Mouse (Mus musculus) stomach, embryonic 14.5 days (tissue): ENCODE data around the gene Fam19a2. TPM values are rescaled to one million over a fixed set of nuclear protein-coding genes. Genes with fewer than 3 reads are reported as not detected.

Experiments used
- ATAC-seq: fragments of 200-750 bp; cut with Nextera tagmentation; 2 replicates; pipeline ENCODE4 v1.8.0; 2017; ENCODE audit warnings: low read depth, moderate TSS enrichment; ENCODE audit not compliant: insufficient number of reproducible peaks, insufficient read depth, low FRiP score
- H3K27ac ChIP-seq: fragments of 300-500 bp; sonication (generic); 2 replicates; pipeline ENCODE4 v1.5.1; 2014; ENCODE audit warnings: mild to moderate bottlenecking, low read length, moderate library complexity, mixed read lengths
- H3K27me3 ChIP-seq: fragments of 300-500 bp; sonication (generic); 2 replicates; pipeline ENCODE4 v1.6.1; 2014; ENCODE audit warnings: low read length, control low read depth, mixed read lengths; ENCODE audit not compliant: control insufficient read depth, insufficient read depth
- H3K36me3 ChIP-seq: fragments of 300-500 bp; sonication (generic); 2 replicates; pipeline ENCODE4 v1.6.1; 2014; ENCODE audit warnings: mild to moderate bottlenecking, control low read depth, low read length, moderate library complexity, mixed read lengths; ENCODE audit not compliant: control insufficient read depth, insufficient read depth
- H3K4me1 ChIP-seq: fragments of 300-500 bp; sonication (generic); 2 replicates; pipeline ENCODE4 v1.6.1; 2014; ENCODE audit warnings: low read length, control low read depth, mixed read lengths; ENCODE audit not compliant: control insufficient read depth, insufficient read depth
- H3K4me2 ChIP-seq: fragments of 300-500 bp; sonication (generic); replicated peaks from 2 replicates; pipeline ENCODE4 v1.6.1; 2014; ENCODE audit warnings: low read depth, low read length, control low read depth
- H3K4me3 ChIP-seq: fragments of 300-500 bp; sonication (generic); 2 replicates; pipeline ENCODE4 v1.5.1; 2014; ENCODE audit warnings: low read depth, low read length, control low read depth
- H3K9ac ChIP-seq: fragments of 300-500 bp; sonication (generic); replicated peaks from 2 replicates; pipeline ENCODE4 v1.6.1; 2014; ENCODE audit warnings: low read depth, mild to moderate bottlenecking, control low read depth, low read length, moderate library complexity, mixed read lengths
- H3K9me3 ChIP-seq: fragments of 300-500 bp; sonication (generic); 2 replicates; pipeline ENCODE4 v1.6.1; 2016; ENCODE audit warnings: low read depth, low read length, control low read depth; ENCODE audit not compliant: control insufficient read depth
- WGBS: fragments of 180-500 bp; shearing (Covaris S2); extraction: QIAGEN DNeasy Blood & Tissue Kit; methylation state at CpG from one replicate; pipeline ENCODE4 v1.1.7; 2014; 5-methylcytosine and 5-hydroxymethylcytosine counted together
- polyA plus RNA-seq: library from polyadenylated mRNA; unstranded; fragments of >200 nt; fragmentation: Nextera tagmentation; extraction: Ambion mirVana; gene quantifications from 2 replicates; pipeline ENCODE4 v1.2.1, GENCODE M21; 2014

Fam19a2 gene
- polyA plus RNA-seq, 1 experiment from 2014 or later, result 7.1 TPM

DNA sequence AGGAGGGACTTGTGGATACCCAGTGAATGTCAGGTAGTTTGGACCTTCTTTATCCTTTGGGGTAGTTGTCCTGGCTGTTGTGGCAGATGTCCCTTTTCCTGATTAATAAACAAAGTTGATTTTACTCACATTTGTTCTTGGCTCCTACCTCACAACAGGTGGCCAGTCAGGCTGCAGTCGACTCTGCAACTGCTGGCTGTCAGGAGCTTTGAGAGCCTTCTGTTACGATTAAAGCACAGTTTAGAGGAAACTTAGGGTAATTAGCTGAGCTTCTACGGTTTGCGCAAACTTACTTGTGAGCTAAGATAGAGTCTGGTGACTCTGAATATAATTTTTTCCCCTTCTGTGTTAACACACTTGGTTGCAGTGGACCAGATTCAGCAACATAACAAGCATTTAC, 173.8 kb downstream of the Fam19a2 start:
- Histone ChIP-seq H3K36me3 (no peaks in the 10 kb centered on the region), H3K4me3 (no peak overlapping the region), H3K9me3 (no peaks in the 10 kb centered on the region), H3K27ac (no peak overlapping the region), H3K27me3 (no peaks in the 10 kb centered on the region), H3K4me1 (no peaks in the 10 kb centered on the region), H3K4me2 (no peak overlapping the region), H3K9ac (no peak overlapping the region)
- 68% methylated on average over 4 of the region's 4 CpGs for WGBS
- no peak for ATAC-seq

DNA sequence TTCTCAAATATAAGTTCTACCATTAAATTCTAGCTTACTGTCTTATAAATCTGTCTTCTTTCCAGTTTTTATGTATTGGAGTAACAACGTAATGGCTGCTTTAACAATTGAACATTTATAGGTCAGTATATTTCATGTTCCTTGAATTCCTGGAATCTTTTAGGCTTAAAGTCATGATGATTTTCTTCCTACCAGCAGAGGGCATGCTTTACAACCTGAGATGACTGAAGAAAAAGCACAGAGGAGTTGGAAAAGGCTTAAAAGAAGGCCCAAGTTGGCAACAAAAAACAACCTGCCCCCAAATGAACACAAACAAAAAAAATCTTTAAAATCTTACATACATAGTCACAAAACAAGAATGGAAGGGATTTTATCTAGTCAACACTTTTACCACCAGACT, 193.0 kb downstream of the Fam19a2 start:
- Histone ChIP-seq H3K27me3 (no peaks in the 10 kb centered on the region), H3K4me2 (no peak overlapping the region), H3K27ac (no peak overlapping the region), H3K36me3 (no peaks in the 10 kb centered on the region), H3K9ac (no peak overlapping the region), H3K9me3 (no peaks in the 10 kb centered on the region), H3K4me1 (no peaks in the 10 kb centered on the region), H3K4me3 (no peak overlapping the region)
- 89% methylated on average over 1 of the region's 1 CpGs for WGBS
- ATAC-seq, result no peak

DNA sequence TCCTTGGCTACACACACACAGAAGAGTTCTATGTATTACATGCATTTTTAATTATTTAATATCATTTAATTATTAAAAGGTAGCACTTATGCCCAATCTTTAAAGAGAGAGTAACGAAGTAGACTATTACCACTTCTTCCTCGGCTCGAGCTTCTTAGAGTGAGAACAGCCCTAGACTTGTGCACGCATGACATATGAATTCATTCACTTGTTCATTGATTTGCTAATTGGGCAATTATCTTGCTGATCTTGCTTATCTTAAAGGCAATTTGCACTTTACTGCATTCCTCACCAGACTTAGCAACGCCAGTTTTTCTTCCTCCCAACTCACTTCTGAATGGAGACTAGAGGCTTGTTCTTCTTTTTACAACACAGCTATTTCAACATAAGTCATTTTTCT, 196.7 kb downstream of the Fam19a2 start:
- Histone ChIP-seq H3K4me3 (no peak overlapping the region), H3K27me3 (no peaks in the 10 kb centered on the region), H3K27ac (no peak overlapping the region), H3K9ac (no peak overlapping the region), H3K36me3 (no peaks in the 10 kb centered on the region), H3K4me1 (no peaks in the 10 kb centered on the region), H3K9me3 (no peaks in the 10 kb centered on the region), H3K4me2 (no peak overlapping the region)
- no peak for ATAC-seq
- WGBS, result 69% methylated on average over 5 of the region's 5 CpGs

DNA sequence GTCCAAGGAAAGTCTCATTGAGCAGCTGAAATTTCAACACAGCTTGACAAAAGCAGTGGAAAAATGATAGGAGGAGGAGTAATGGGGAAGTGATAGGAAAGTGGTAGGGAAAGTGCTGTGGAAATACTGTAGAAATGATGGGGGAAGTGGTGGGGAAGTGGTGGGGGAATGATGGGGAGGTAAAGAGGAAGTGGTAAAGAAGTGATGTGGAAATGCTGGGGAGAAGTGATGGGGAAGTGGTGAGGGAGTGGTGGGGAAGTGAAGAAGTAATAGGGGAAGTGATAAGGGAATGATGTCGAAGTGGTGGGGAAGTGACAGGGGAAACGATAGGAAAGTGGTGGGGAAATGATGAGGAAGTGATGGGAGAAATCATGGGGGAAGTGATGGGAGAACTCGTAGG, 198.5 kb downstream of the Fam19a2 start:
- Histone ChIP-seq H3K4me1 (no peaks in the 10 kb centered on the region), H3K4me3 (no peak overlapping the region), H3K27ac (no peak overlapping the region), H3K4me2 (no peak overlapping the region), H3K9me3 (no peaks in the 10 kb centered on the region), H3K27me3 (no peaks in the 10 kb centered on the region), H3K36me3 (no peaks in the 10 kb centered on the region), H3K9ac (no peak overlapping the region)
- ATAC-seq, result no peak
- 87% methylated on average over 3 of the region's 3 CpGs for WGBS

DNA sequence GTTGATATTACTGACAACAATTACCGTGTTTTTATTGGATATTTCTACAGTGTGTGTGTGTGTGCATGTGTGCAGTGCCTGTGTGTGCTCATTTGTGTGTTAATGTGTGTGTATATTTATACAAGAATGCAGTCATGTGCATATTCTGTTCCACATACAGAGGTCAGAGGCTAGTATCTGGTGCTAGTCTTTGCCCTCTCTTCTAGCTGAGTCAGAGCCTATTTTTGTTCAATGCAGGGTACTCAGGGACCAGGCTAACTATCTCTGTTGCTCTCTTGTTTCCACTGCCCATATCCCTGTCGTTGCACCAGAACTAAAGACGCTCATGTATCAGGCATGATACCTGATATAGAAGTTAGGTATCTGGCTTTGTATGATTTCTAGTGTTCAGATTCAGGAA, 251.0 kb downstream of the Fam19a2 start:
- no peaks in the 10 kb centered on the region for H3K9me3 ChIP-seq
- no peak overlapping the region for H3K27ac ChIP-seq
- no peaks in the 10 kb centered on the region for H3K27me3 ChIP-seq
- H3K9ac ChIP-seq, result no peak overlapping the region
- H3K4me2 ChIP-seq, result no peak overlapping the region
- no peak overlapping the region for H3K4me3 ChIP-seq
- ATAC-seq, result no peak
- no peaks in the 10 kb centered on the region for H3K4me1 ChIP-seq
- H3K36me3 ChIP-seq, result no peaks in the 10 kb centered on the region
- WGBS, result 84% methylated on average over 3 of the region's 3 CpGs

DNA sequence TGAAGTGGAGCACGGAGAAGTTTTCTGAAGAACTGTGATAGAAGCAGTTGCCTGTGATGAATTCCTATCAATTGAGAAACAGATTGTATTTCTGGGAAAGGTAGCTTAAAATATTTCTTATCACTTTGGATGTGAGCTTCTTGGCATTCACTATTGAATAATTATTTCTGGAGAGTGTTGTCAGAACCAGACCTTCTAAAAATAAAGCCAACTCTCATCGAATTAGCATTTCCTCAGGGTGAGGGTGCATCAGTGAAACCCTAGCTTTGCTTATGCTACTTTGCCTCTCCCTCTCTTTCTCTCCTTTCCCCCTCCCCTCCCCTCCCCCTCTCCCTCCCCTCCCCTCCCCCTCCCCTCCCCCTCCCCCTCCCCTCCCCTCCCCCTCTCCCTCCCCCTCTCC, 256.8 kb downstream of the Fam19a2 start:
- WGBS, result 86% methylated on average over 2 of the region's 2 CpGs

DNA sequence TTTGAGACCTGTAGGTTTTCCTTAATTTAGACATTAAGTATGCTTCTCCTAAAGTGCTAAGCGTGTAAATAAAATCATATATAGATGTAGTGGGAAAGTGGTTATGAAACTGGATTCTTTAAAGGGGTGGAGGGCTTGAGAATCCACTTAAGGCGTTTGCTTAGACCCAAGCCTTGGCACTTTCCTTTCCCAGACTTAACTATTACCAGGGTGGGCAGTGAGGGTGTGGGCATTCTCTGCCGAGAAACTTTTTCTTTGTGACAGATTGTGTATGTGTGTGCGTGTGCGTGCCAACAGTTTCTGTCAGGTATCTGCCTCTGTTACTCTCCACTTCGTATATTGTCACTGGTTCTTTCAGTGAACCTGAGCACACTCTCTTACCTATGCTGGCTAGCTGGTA, 257.4 kb downstream of the Fam19a2 start:
- WGBS, result 86% methylated on average over 6 of the region's 6 CpGs
- H3K4me3 ChIP-seq, result no peak overlapping the region
- H3K27me3 ChIP-seq, result no peaks in the 10 kb centered on the region
- H3K4me2 ChIP-seq, result no peak overlapping the region
- H3K9me3 ChIP-seq, result no peaks in the 10 kb centered on the region; the same call in 1 of the 2 replicates
- H3K4me1 ChIP-seq, result no peaks in the 10 kb centered on the region
- H3K27ac ChIP-seq, result no peak overlapping the region
- ATAC-seq, result no peak
- no peak overlapping the region for H3K9ac ChIP-seq
- H3K36me3 ChIP-seq, result no peaks in the 10 kb centered on the region

More for the DNA sequence above, 256.8 kb downstream of the Fam19a2 start:
- H3K4me3 ChIP-seq, result no peak overlapping the region
- no peak overlapping the region for H3K4me2 ChIP-seq
- H3K9ac ChIP-seq, result no peak overlapping the region
- H3K27me3 ChIP-seq, result no peaks in the 10 kb centered on the region
- H3K4me1 ChIP-seq, result no peaks in the 10 kb centered on the region
- no peaks in the 10 kb centered on the region; the same call in 1 of the 2 replicates for H3K9me3 ChIP-seq
- no peaks in the 10 kb centered on the region for H3K36me3 ChIP-seq
- H3K27ac ChIP-seq, result no peak overlapping the region
- no peak for ATAC-seq

DNA sequence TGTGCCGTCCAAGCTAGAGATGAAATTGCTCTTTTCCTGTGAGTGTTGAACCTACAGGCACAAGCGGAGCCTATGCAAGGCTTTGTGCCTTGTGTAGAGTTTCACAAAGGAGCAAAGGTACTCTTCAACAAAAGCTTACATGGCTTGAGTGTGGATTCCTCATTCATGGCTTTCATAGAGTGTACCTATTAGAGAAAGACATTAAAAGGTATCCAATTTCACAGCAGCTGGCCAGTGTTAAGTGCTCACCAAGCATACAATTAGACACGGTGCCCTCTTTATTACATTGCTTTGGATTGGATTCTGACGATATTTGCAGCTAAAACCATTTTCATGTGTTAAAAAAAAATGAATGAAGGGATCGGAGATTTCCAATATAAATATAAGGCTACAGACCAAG, 261.6 kb downstream of the Fam19a2 start:
- whole genome bisulfite sequencing, result 75% methylated on average over 5 of the region's 5 CpGs
- Histone ChIP-seq H3K27ac (no peak overlapping the region), H3K4me2 (no peak overlapping the region), H3K27me3 (no peaks in the 10 kb centered on the region), H3K4me3 (no peak overlapping the region), H3K9ac (no peak overlapping the region), H3K9me3 (no peaks in the 10 kb centered on the region; the same call in 1 of the 2 replicates), H3K36me3 (no peaks in the 10 kb centered on the region), H3K4me1 (no peaks in the 10 kb centered on the region)
- ATAC-seq, result no peak

DNA sequence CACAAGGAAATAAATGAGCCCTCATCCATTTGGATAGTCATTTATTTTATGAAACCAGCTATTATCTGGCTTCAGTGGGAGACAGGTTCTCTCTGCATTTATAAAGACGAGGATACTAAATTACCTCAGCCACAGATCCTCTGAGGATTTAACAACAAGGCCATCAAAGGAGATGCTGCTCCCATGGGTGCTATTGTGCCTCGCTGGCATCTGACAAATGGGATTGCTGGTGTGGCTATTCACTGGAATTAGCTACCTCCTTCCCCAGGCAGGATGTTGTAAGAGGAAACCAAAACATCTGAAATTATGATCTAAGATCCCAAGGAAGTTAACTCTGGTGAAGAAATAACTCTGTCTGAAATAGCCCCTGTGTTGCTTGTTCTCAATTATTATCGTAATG, 262.3 kb downstream of the Fam19a2 start:
- no peak overlapping the region for H3K27ac ChIP-seq
- H3K4me1 ChIP-seq, result no peaks in the 10 kb centered on the region
- no peak for ATAC-seq
- H3K36me3 ChIP-seq, result no peaks in the 10 kb centered on the region
- no peak overlapping the region for H3K9ac ChIP-seq
- no peak overlapping the region for H3K4me2 ChIP-seq
- H3K27me3 ChIP-seq, result no peaks in the 10 kb centered on the region
- no peak overlapping the region for H3K4me3 ChIP-seq
- no peaks in the 10 kb centered on the region; the same call in 1 of the 2 replicates for H3K9me3 ChIP-seq
- 68% methylated on average over 3 of the region's 3 CpGs for WGBS
